Mouse (Mus musculus): ENCODE measurements at regions not wholly inside any gene's neighbourhood (a gene's known extent, or its start where the extent isn't known, plus 50 kb on each side); places are given as distances from the start of the nearest gene placed in this dataset.

DNA sequence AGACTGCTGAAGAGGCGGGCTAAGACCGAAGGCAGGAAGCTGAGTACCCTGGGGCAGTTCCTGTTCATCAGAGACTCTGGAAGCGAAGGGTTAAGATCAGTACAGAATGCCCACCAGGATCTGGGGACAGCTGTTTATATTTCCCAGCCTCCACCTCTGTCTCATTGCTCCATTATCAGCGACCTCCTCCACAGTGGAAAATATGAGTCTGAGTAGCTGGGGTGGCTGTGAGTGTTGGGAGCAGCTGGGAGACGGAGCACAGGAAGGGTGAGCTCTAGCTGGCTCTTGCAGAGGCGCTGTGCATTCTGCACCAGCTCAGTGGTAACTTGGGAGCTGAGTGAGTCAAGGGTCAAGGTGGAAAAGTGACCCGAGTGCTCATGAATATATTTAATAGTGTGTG, 96.2 kb downstream of the Gm10604 start:
- peak; percentile 59; the same call in 1 of the 2 replicates for ATAC-seq (ENCODE audit: insufficient read depth, low FRiP score)
- peak overlapping the region; percentile 38; the same call in 1 of the 2 replicates for H3K27ac ChIP-seq (ENCODE audit: low read length)
- H3K36me3 ChIP-seq (ENCODE audit: control insufficient read depth, insufficient read depth, low read length), result no peaks in the 10 kb centered on the region
- no peaks in the 10 kb centered on the region for H3K9me3 ChIP-seq (replicated peaks; ENCODE audit: control insufficient read depth, low read length)
- no peaks in the 10 kb centered on the region for H3K27me3 ChIP-seq (ENCODE audit: control insufficient read depth, insufficient read depth, low read length)
- H3K4me2 ChIP-seq (ENCODE audit: low read depth, low read length), result peak overlapping the region; percentile 13; the same call in 1 of the 2 replicates
- 23% methylated on average over 7 of the region's 7 CpGs for WGBS
- peak overlapping the region; percentile 38 for H3K9ac ChIP-seq (ENCODE audit: low read length)
- H3K4me3 ChIP-seq (replicated peaks; ENCODE audit: low read length), result no peak overlapping the region
- peaks cover 11% of the 10 kb centered on the region for H3K4me1 ChIP-seq (ENCODE audit: control insufficient read depth, insufficient read depth, low read length)

DNA sequence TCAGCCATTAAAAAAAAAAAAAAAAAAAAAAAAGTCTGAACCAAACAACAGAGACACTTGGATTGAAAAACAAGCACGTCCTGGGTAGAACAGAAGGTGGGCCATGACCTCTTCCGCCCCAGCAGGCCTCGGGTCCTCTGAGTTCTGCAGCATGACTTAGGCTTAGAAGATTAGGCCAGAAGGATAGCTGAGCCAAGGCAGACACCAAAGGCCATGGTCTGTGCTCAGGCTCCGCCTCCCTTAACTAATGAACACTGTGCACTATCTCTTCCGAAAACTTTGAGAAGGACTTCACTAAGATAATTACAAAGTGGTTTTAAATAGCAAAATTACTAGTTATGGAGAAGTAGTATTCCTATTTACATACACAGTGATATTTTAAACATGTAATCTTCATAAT, 97.8 kb downstream of the Gm10604 start:
- H3K9me3 ChIP-seq (replicated peaks; ENCODE audit: control insufficient read depth, low read length), result no peaks in the 10 kb centered on the region
- WGBS, result 66% methylated on average over 5 of the region's 5 CpGs
- no peak for ATAC-seq (ENCODE audit: insufficient read depth, low FRiP score)
- H3K9ac ChIP-seq (ENCODE audit: low read length), result no peak overlapping the region
- H3K27me3 ChIP-seq (ENCODE audit: control insufficient read depth, insufficient read depth, low read length), result no peaks in the 10 kb centered on the region
- no peak overlapping the region for H3K4me2 ChIP-seq (ENCODE audit: low read depth, low read length)
- peaks cover 11% of the 10 kb centered on the region for H3K4me1 ChIP-seq (ENCODE audit: control insufficient read depth, insufficient read depth, low read length)
- no peak overlapping the region for H3K4me3 ChIP-seq (replicated peaks; ENCODE audit: low read length)
- H3K36me3 ChIP-seq (ENCODE audit: control insufficient read depth, insufficient read depth, low read length), result no peaks in the 10 kb centered on the region
- no peak overlapping the region for H3K27ac ChIP-seq (ENCODE audit: low read length)

DNA sequence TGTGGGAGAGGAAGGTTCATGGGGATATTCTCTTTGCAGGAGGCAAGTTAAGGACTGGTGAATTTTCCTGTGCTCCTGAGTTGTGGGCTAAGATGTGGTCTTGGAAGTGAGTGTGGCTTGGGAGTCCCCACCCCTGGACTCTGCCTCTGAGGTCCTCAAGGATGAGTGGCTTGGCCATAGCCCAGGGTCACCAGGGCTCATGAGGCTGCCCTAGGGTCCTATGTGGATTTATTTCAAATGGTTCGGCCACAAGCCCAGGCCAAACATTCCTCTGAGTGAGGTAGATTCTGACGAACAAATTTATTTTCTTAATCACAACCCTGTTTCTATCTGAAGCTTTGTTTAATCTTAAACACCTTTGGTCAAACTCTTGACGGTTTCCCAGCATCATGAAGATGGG, 98.4 kb downstream of the Gm10604 start:
- H3K4me1 ChIP-seq (ENCODE audit: control insufficient read depth, insufficient read depth, low read length), result peaks cover 11% of the 10 kb centered on the region

DNA sequence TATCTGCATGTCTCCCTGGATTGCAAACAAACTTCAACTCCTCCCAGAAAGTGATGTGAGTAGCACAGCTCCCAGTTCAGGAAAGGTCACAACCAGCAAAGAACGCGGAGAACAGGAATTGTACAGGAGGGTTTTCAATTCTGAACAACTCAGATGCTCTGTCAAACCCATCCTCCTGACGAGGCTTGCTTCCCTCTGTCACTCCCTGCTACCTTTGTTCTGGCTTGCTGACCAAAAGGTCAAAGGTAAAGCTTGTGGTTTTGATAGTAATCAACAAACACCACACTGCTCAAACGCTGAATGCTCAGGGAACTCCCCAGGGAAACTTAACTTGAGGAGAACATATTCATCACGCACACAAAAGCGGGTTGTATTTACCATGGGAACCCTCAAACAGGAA, 102.4 kb downstream of the Gm10604 start:
- 57% methylated on average over 6 of the region's 6 CpGs for WGBS
- Histone ChIP-seq H3K4me1 (ENCODE audit: control insufficient read depth, insufficient read depth, low read length) (peaks cover 11% of the 10 kb centered on the region; the same call in 1 of the 2 replicates), H3K4me2 (ENCODE audit: low read depth, low read length) (no peak overlapping the region), H3K36me3 (ENCODE audit: control insufficient read depth, insufficient read depth, low read length) (no peaks in the 10 kb centered on the region), H3K9me3 (replicated peaks; ENCODE audit: control insufficient read depth, low read length) (no peaks in the 10 kb centered on the region), H3K4me3 (replicated peaks; ENCODE audit: low read length) (no peak overlapping the region), H3K27me3 (ENCODE audit: control insufficient read depth, insufficient read depth, low read length) (no peaks in the 10 kb centered on the region), H3K27ac (ENCODE audit: low read length) (no peak overlapping the region), H3K9ac (ENCODE audit: low read length) (no peak overlapping the region)
- no peak for ATAC-seq (ENCODE audit: insufficient read depth, low FRiP score)

More for the DNA sequence above, 98.4 kb downstream of the Gm10604 start:
- no peaks in the 10 kb centered on the region for H3K36me3 ChIP-seq (ENCODE audit: control insufficient read depth, insufficient read depth, low read length)
- H3K27me3 ChIP-seq (ENCODE audit: control insufficient read depth, insufficient read depth, low read length), result no peaks in the 10 kb centered on the region
- no peaks in the 10 kb centered on the region for H3K9me3 ChIP-seq (replicated peaks; ENCODE audit: control insufficient read depth, low read length)
- WGBS, result 75% methylated on average over 3 of the region's 3 CpGs
- H3K4me2 ChIP-seq (ENCODE audit: low read depth, low read length), result no peak overlapping the region
- no peak overlapping the region for H3K27ac ChIP-seq (ENCODE audit: low read length)
- no peak for ATAC-seq (ENCODE audit: insufficient read depth, low FRiP score)
- H3K9ac ChIP-seq (ENCODE audit: low read length), result no peak overlapping the region
- H3K4me3 ChIP-seq (replicated peaks; ENCODE audit: low read length), result no peak overlapping the region

DNA sequence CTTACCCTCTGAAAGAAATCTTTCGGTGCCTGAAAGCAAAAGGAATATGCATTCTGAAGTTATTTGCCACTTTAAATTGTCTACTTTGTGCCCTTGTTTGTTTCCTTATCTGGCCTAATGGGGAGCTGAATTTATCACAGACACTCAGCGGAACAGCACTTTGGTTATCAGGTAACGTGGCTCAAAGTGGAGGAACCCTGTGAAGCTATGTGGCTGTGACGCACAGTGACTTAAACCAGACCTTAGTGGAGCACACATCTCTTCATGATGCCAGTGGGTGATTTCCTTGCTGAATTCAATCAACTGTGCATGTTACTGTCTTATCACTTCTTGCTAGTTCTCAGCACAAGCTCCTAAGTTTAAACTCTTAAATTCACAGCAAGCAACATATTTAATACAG, 103.1 kb downstream of the Gm10604 start:
- no peak overlapping the region for H3K9ac ChIP-seq (ENCODE audit: low read length)
- peaks cover 11% of the 10 kb centered on the region; the same call in 1 of the 2 replicates for H3K4me1 ChIP-seq (ENCODE audit: control insufficient read depth, insufficient read depth, low read length)
- no peaks in the 10 kb centered on the region for H3K9me3 ChIP-seq (replicated peaks; ENCODE audit: control insufficient read depth, low read length)
- no peaks in the 10 kb centered on the region for H3K36me3 ChIP-seq (ENCODE audit: control insufficient read depth, insufficient read depth, low read length)
- 72% methylated on average over 4 of the region's 4 CpGs for WGBS
- ATAC-seq (ENCODE audit: insufficient read depth, low FRiP score), result no peak
- H3K27me3 ChIP-seq (ENCODE audit: control insufficient read depth, insufficient read depth, low read length), result no peaks in the 10 kb centered on the region
- no peak overlapping the region for H3K4me2 ChIP-seq (ENCODE audit: low read depth, low read length)
- no peak overlapping the region for H3K4me3 ChIP-seq (replicated peaks; ENCODE audit: low read length)
- no peak overlapping the region for H3K27ac ChIP-seq (ENCODE audit: low read length)

DNA sequence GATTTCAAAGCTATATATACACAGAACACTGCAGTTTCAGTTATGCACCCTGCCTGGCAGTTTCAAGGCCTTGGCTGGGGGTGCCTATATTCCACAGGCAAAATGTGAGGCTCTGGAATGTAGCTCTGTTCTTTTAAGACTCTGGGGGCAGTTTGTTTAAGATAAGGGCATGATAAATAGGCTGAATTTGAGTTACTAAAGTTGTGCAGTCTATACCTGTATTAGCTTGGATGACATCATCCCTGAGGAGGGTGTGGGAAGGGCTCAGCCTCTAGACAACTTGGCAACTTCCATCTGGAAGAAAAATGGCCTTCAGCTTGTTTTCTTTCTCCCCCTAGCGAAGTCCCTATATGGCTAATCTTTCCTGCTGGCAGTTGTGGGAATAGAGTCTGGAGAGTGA, 105.1 kb downstream of the Gm10604 start:
- no peak overlapping the region for H3K4me2 ChIP-seq (ENCODE audit: low read depth, low read length)
- H3K27me3 ChIP-seq (ENCODE audit: control insufficient read depth, insufficient read depth, low read length), result no peaks in the 10 kb centered on the region
- H3K4me3 ChIP-seq (replicated peaks; ENCODE audit: low read length), result no peak overlapping the region
- 38% methylated on average over 1 of the region's 1 CpGs for WGBS
- no peaks in the 10 kb centered on the region for H3K36me3 ChIP-seq (ENCODE audit: control insufficient read depth, insufficient read depth, low read length)
- H3K27ac ChIP-seq (ENCODE audit: low read length), result peak overlapping the region; percentile 73
- no peaks in the 10 kb centered on the region for H3K9me3 ChIP-seq (replicated peaks; ENCODE audit: control insufficient read depth, low read length)
- peaks cover 15% of the 10 kb centered on the region; the same call in 1 of the 2 replicates for H3K4me1 ChIP-seq (ENCODE audit: control insufficient read depth, insufficient read depth, low read length)
- no peak overlapping the region for H3K9ac ChIP-seq (ENCODE audit: low read length)
- ATAC-seq (ENCODE audit: insufficient read depth, low FRiP score), result peak; percentile 88

DNA sequence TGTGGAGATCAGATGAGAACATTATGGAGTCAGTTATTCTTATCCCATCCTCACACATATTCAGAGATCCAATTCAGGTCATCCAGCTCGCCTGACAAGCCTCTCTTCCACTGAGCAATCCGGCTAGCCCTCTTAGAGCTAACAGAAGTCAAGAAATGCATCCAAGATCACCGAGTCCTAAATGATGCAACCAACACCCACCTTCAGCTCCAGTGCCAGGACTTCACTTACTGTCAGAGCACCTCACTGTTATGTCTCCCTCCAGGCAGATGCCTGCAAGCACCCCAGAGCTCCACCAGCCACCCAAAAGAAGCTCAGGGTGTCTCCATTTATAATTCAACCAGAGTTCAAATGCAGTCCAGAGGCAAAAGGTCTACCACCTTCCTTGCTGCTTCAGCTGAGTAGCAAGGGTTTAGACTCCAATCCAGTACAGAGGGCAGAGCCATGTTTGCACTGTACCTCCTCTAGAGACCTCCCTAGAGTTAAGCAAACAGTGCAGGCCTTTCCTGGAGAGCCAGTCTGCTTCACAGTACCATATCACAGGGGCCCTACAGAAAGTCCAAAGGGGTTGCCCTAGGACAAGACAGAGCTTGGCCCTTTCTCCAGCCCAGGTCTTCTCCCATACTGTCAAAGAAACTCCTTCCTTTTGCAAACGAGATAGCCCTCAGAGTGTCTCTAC, 106.3 kb downstream of the Gm10604 start:
- Histone ChIP-seq H3K36me3 (ENCODE audit: control insufficient read depth, insufficient read depth, low read length) (no peaks in the 10 kb centered on the region), H3K4me3 (replicated peaks; ENCODE audit: low read length) (no peak overlapping the region), H3K4me2 (ENCODE audit: low read depth, low read length) (no peak overlapping the region), H3K27ac (ENCODE audit: low read length) (peak overlapping the region; percentile 40), H3K27me3 (ENCODE audit: control insufficient read depth, insufficient read depth, low read length) (no peaks in the 10 kb centered on the region), H3K9me3 (replicated peaks; ENCODE audit: control insufficient read depth, low read length) (no peaks in the 10 kb centered on the region), H3K4me1 (ENCODE audit: control insufficient read depth, insufficient read depth, low read length) (peaks cover 19% of the 10 kb centered on the region), H3K9ac (ENCODE audit: low read length) (no peak overlapping the region)
- ATAC-seq (ENCODE audit: insufficient read depth, low FRiP score), result peak; percentile 65; the same call in 1 of the 2 replicates
- 63% methylated on average over 4 of the region's 4 CpGs for WGBS

DNA sequence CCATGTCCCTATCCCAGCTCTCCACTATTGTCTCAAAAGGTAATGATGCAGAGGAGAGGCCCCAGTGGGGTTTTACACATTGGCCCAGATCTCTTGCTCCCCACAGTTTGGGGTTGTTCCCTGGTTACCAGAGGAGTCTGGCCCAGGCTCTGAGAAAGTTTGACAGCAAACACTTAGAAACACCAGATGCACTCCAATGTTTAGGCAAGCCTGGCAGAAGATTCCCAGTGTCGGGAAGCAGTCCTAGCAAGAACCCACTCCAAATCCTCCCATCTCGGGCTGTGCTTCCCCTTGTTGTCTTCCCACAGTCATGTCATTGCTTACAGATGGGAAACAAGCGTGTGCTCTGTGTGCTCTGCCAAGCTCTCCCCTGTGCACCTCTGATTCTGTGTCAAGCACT, 109.0 kb downstream of the Gm10604 start:
- Histone ChIP-seq H3K27ac (ENCODE audit: low read length) (peak overlapping the region; percentile 43; the same call in 1 of the 2 replicates), H3K4me2 (ENCODE audit: low read depth, low read length) (no peak overlapping the region), H3K4me1 (ENCODE audit: control insufficient read depth, insufficient read depth, low read length) (peaks cover 21% of the 10 kb centered on the region), H3K9me3 (replicated peaks; ENCODE audit: control insufficient read depth, low read length) (no peaks in the 10 kb centered on the region), H3K4me3 (replicated peaks; ENCODE audit: low read length) (no peak overlapping the region), H3K36me3 (ENCODE audit: control insufficient read depth, insufficient read depth, low read length) (no peaks in the 10 kb centered on the region), H3K27me3 (ENCODE audit: control insufficient read depth, insufficient read depth, low read length) (no peaks in the 10 kb centered on the region), H3K9ac (ENCODE audit: low read length) (no peak overlapping the region)
- WGBS, result 46% methylated on average over 3 of the region's 3 CpGs
- no peak for ATAC-seq (ENCODE audit: insufficient read depth, low FRiP score)

DNA sequence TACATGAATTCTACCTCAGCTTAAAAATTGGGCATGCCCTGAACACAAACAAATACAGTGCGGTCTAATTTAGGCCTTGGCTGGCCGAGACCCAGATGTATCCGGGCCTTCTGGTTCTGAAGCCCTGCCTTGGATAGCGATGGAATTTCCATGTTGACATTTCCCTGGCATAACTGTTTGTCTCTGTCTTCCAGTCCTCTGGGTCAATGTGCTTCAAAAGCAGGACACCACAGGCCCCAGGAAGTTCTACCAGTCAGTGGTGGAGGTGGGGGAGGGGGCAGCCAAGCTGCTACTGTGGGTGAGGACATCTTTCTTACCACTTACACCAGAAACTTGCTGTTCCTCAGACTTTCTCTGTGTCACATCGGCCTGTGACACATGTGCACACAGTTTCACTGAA, 111.3 kb downstream of the Gm10604 start:
- no peak overlapping the region for H3K4me2 ChIP-seq (ENCODE audit: low read depth, low read length)
- H3K27me3 ChIP-seq (ENCODE audit: control insufficient read depth, insufficient read depth, low read length), result no peaks in the 10 kb centered on the region
- no peak for ATAC-seq (ENCODE audit: insufficient read depth, low FRiP score)
- H3K9ac ChIP-seq (ENCODE audit: low read length), result no peak overlapping the region
- H3K4me1 ChIP-seq (ENCODE audit: control insufficient read depth, insufficient read depth, low read length), result peaks cover 16% of the 10 kb centered on the region
- no peak overlapping the region for H3K4me3 ChIP-seq (replicated peaks; ENCODE audit: low read length)
- no peaks in the 10 kb centered on the region for H3K9me3 ChIP-seq (replicated peaks; ENCODE audit: control insufficient read depth, low read length)
- H3K27ac ChIP-seq (ENCODE audit: low read length), result peak overlapping the region; percentile 47; the same call in 1 of the 2 replicates
- 57% methylated on average over 5 of the region's 5 CpGs for WGBS
- no peaks in the 10 kb centered on the region for H3K36me3 ChIP-seq (ENCODE audit: control insufficient read depth, insufficient read depth, low read length)
